Mouse (Mus musculus) ES-Bruce4 (cell line): ENCODE results near the gene Gm614. TPM values are rescaled to one million over a fixed set of nuclear protein-coding genes. Genes with fewer than 3 reads are reported as not detected.
A peak's percentile ranks its signal among the peaks of the same experiment; 100 is the strongest.

Experiments used
- H3K27ac ChIP-seq: 2 replicates; pipeline ENCODE4 v1.5.1; 2012; ENCODE audit warnings: low read length, inconsistent platforms; ENCODE audit not compliant: insufficient read depth
- H3K27me3 ChIP-seq: 2 replicates; pipeline ENCODE4 v1.6.1; 2012; ENCODE audit warnings: mild to moderate bottlenecking, low read length, inconsistent platforms; ENCODE audit not compliant: control insufficient read depth, poor library complexity, insufficient read depth, severe bottlenecking
- H3K36me3 ChIP-seq: 2 replicates; pipeline ENCODE4 v1.6.1; 2012; ENCODE audit warnings: inconsistent platforms, mild to moderate bottlenecking, low read length, moderate library complexity; ENCODE audit not compliant: control insufficient read depth, poor library complexity, insufficient read depth, severe bottlenecking
- H3K4me1 ChIP-seq: one replicate; pipeline ENCODE4 v1.8.1; 2011; ENCODE audit warnings: low read length; ENCODE audit not compliant: control insufficient read depth, insufficient read depth
- H3K4me3 ChIP-seq: 2 replicates; pipeline ENCODE4 v1.5.1; 2011; ENCODE audit warnings: low read depth, mild to moderate bottlenecking, low read length
- H3K9ac ChIP-seq: 2 replicates; pipeline ENCODE4 v1.6.1; 2012; ENCODE audit warnings: low read depth, mild to moderate bottlenecking, inconsistent platforms; ENCODE audit not compliant: poor library complexity, severe bottlenecking
- H3K9me3 ChIP-seq: replicated peaks from 2 replicates; pipeline ENCODE4 v1.6.1; 2012; ENCODE audit warnings: mild to moderate bottlenecking, low read length, inconsistent platforms; ENCODE audit not compliant: control insufficient read depth, poor library complexity, insufficient read depth, severe bottlenecking
- CTCF ChIP-seq: IDR thresholded peaks from one replicate; pipeline ENCODE4 v1.8.1; 2011; ENCODE audit warnings: low read depth, low read length
- EP300 ChIP-seq: IDR thresholded peaks from 2 replicates; pipeline ENCODE4 v1.6.1; 2011; ENCODE audit warnings: low read depth, low read length; ENCODE audit not compliant: insufficient read depth
- POLR2A ChIP-seq: IDR thresholded peaks from one replicate; pipeline ENCODE4 v1.8.1; 2011; ENCODE audit warnings: low read length; ENCODE audit not compliant: insufficient read depth
- polyA plus RNA-seq: library from polyadenylated mRNA; stranded (reverse); fragments of >200 nt; gene quantifications from 2 replicates; pipeline ENCODE4 v1.2.4, GENCODE M21; 2011; ENCODE audit warnings: low read depth; ENCODE audit not compliant: missing spikeins, insufficient read depth, insufficient read length

Gene Gm614
- polyA plus RNA-seq, 1 experiment, result not detected

GRCm38 (mm10) chrX:101253952-101254729, 9.7 kb downstream of the Gm614 start, which contains the start of gene Foxo4:
TSS of gene Foxo4 (plus strand) at chrX:101254528.
- Histone ChIP-seq H3K27ac (peak within 1 kb of the TSS; percentile 26), H3K9ac (peak within 1 kb of the TSS; percentile 48), H3K4me3 (peak within 1 kb of the TSS; percentile 73), H3K27me3 (no peaks in the 10 kb centered on the region), H3K4me1 (no peaks in the 10 kb centered on the region), H3K9me3 (no peaks in the 10 kb centered on the region), H3K36me3 (no peaks in the 10 kb centered on the region)
- TF ChIP-seq CTCF (no peak), EP300 (no peak), POLR2A (no peak)

DNA sequence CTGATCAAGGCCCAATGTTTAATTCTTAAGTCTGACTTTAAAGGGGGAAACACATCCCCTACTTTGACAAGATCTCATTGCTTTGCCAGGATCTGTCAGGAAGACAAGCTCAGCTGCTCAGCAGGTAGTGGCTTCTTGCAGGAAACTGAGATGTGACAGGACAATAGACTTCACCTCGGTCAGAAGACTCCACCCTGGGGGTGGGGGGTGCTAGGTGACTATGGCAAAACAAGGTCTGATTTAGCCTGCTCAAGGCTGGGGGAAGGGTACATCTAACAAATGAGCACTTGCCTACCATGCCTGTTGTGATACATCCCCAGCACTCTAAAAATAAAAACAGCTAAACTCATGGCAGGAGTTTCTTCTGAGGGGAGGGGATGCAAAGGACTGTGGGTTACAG, 18.8 kb downstream of the Gm614 start:
- Histone ChIP-seq H3K27ac (peak overlapping the region; percentile 48; the same call in 1 of the 2 replicates), H3K4me1 (peaks cover 2% of the 10 kb centered on the region), H3K9ac (no peak overlapping the region), H3K27me3 (no peaks in the 10 kb centered on the region), H3K9me3 (no peaks in the 10 kb centered on the region), H3K36me3 (no peaks in the 10 kb centered on the region), H3K4me3 (no peak overlapping the region)
- no peak for TF ChIP-seq CTCF
- TF ChIP-seq EP300, result 0 out of 2 replicates have a peak, but pooled peaks have one; percentile 35

GRCm38 (mm10) chrX:101222796-101223162, 41.0 kb downstream of the Gm614 start:
- Histone ChIP-seq H3K9ac (no peak overlapping the region), H3K27me3 (no peaks in the 10 kb centered on the region), H3K4me3 (peak overlapping the region; percentile 54), H3K9me3 (no peaks in the 10 kb centered on the region), H3K27ac (peak overlapping the region; percentile 45; the same call in 1 of the 2 replicates), H3K36me3 (no peaks in the 10 kb centered on the region), H3K4me1 (no peaks in the 10 kb centered on the region)
- TF ChIP-seq CTCF (no peak), POLR2A (no peak), EP300 (no peak)

- H3K4me1 ChIP-seq, result no peaks in the 10 kb centered on the region
- peak within 1 kb of the TSS; percentile 68 for H3K9ac ChIP-seq
- H3K27ac ChIP-seq, result peak within 1 kb of the TSS; percentile 45
- peak within 1 kb of the TSS; percentile 85 for H3K4me3 ChIP-seq
- H3K36me3 ChIP-seq, result no peaks in the 10 kb centered on the region
- TF ChIP-seq CTCF, result no peak
- TF ChIP-seq POLR2A, result no peak
- no peak for TF ChIP-seq EP300
- H3K27me3 ChIP-seq, result no peaks in the 10 kb centered on the region
- H3K9me3 ChIP-seq, result no peaks in the 10 kb centered on the region
Observed at GRCm38 (mm10) chrX:101221834-101222795, 41.7 kb downstream of the Gm614 start, which contains the start of gene Snx12. TSS of gene Snx12 (minus strand) at chrX:101222563.

Other genes with a start within 250 kb of the Gm614 start
- 1.8 and 1.9 TPM in 2 replicates for gene Tex11, start 204.3 kb downstream of the Gm614 start, polyA plus RNA-seq
- 44.5 and 63.0 TPM in 2 replicates for gene Slc7a3, start 178.0 kb downstream of the Gm614 start, polyA plus RNA-seq
- gene Snx12, start 41.4 kb downstream of the Gm614 start, polyA plus RNA-seq, result 49.9 and 56.6 TPM in 2 replicates
- 45.6 and 50.1 TPM in 2 replicates for gene Foxo4, start 9.5 kb downstream of the Gm614 start, polyA plus RNA-seq
- 0.40 and 0.84 TPM in 2 replicates for gene Il2rg, start 4.3 kb upstream of the Gm614 start, polyA plus RNA-seq
- not detected in 2 replicates for gene Gm20489, start 5.0 kb upstream of the Gm614 start, polyA plus RNA-seq
- gene Med12, start 10.0 kb upstream of the Gm614 start, polyA plus RNA-seq, result 38.6 and 41.7 TPM in 2 replicates
- 0.58 and 0.70 TPM in 2 replicates for gene Nlgn3, start 35.2 kb upstream of the Gm614 start, polyA plus RNA-seq
- gene Gjb1, start 112.4 kb upstream of the Gm614 start, polyA plus RNA-seq, result 2.0 and 2.1 TPM in 2 replicates
- gene Zmym3, start 156.9 kb upstream of the Gm614 start, polyA plus RNA-seq, result 39.1 and 40.3 TPM in 2 replicates
- 464 and 501 TPM in 2 replicates for gene Nono, start 165.3 kb upstream of the Gm614 start, polyA plus RNA-seq
- gene Itgb1bp2, start 185.1 kb upstream of the Gm614 start, polyA plus RNA-seq, result 2.2 and 2.3 TPM in 2 replicates